Mouse (Mus musculus) cerebellum, adult 9-10 months (tissue): ENCODE measurements around the gene D630045J12Rik.

Experiments used
- DNase-seq: peaks from one replicate; pipeline ENCODE4 v3.0.0; 2022

Gene D630045J12Rik

GRCm38 (mm10) chr6:38253736-38254641, at the start of gene D630045J12Rik:
Gene D630045J12Rik (minus strand): TSS chr6:38254009.
- peak; percentile 58 for DNase-seq

GRCm38 (mm10) chr6:38298761-38299401, 45.1 kb upstream of the D630045J12Rik start, which contains the start of gene Zc3hav1l:
Gene Zc3hav1l (minus strand): TSS chr6:38299259.
- DNase-seq = peak; percentile 72

DNA sequence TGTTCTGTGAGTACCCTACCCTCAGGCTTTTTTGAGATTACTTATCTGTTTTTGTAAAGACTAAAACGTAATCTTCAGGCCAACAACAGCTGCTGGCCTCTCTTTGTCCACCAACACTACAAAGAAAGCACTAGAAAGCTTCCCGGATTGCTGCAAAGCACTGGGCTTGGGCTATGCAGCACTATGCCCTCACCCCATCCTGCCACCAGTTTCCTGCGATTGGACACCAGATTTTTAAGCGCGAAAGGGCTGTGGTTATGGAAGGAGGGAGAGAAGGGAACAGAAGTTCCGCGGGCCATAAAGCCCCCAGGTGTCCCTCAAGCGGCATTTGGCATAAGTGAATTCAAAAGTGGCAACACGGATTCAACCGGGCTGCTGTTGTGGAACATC, 44.4 kb upstream of the D630045J12Rik start:
- DNase-seq = peak; percentile 29

- DNase-seq = peak; percentile 16
These were observed 43.9 kb upstream of the D630045J12Rik start for GRCm38 (mm10) chr6:38297580-38298245.

DNA sequence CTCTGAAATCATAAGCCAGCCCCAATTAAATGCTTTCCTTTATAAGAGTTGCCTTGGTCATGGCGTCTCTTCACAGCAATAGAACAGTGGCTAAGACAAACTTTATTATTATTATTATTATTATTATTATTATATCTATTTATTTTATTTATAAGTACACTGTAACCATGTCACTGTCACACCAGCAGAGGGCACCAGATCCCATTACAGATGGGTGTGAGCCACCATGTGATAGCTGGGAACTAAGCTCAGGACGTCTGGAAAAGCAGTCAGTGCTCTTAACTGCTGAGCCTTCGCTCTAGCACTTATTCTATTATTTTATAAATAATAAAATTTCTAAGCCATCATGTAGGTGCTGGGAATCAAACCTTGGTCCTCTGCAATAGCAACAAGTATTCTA, 39.9 kb upstream of the D630045J12Rik start:
- no peak for DNase-seq

- no peak for DNase-seq
These were observed 39.2 kb upstream of the D630045J12Rik start for GRCm38 (mm10) chr6:38292871-38293646.

DNA sequence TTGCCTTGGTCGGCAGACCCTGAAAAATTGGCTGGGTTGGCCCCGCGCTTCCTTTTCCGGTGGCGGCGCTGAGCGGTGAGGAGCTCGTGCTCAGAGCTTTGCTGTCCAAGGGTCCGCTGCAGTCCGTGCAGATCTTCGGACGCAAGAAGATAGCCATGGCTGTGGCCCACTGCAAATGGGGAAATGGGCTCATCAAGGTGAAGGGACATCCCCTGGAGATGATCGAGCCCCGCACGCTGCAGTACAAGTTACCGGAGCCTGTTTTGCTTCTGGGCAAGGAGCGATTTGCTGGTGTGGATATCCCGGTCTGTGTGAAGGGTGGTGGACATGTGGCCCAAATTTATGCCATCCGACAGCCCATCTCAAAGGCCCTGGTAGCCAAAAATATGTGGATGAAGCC, 30.6 kb upstream of the D630045J12Rik start:
- no peak for DNase-seq

DNA sequence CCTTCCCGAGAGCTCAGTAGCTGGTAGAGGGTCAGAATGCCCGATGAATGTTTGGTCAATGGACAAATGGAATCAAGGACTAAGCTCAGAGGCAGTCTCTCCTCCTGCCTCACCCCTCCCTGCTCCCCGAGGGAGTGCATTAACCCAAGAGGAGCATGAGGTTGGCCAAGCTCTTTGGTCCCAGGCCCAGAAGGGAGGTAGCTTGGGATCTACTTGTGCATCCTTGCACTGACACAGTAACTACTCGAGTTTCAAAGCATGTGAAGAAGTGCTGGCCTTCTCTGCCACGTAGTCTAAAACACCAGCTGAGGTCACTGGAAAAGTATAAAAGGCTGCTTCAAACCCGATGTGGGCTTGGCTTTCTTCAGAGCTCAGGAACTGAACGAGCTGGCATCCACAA, 10.7 kb upstream of the D630045J12Rik start:
- DNase-seq = no peak

DNA sequence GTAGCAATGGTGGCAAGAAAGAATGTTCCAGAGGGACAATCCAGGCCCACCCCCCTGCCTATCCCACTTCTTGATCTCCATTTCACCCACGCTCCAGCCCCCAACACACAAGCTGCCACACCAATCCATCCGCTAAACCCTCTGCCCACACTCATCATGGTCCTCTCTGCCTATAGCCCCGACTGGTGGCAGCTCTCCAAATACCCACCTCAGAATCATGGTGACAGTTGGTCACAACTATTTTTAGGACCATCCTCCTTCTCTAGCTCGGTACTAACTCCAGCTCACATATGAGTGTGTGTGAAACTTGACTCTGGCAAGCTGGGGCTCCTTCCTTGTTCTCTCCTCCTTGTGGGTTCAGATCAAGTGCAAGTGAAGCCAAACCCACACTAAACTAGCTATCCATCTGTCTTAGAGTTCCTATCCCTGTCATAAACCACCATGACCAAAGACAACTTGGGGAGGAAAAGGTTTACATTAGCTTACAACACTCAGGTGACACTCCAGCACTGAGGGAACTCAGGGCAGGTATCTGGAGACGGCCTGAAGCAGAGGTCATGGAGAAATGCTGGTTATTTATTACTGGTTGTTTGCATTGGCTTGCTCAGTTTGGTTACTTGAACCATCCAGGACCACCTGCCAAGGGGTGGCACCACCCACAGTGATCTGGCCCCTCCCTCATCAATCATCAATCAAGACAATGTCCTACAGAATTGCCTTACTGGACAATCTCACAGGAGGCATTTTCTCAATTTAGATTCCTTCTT, 9.8 kb upstream of the D630045J12Rik start:
- no peak for DNase-seq

GRCm38 (mm10) chr6:38261877-38262276, 8.1 kb upstream of the D630045J12Rik start:
- no peak for DNase-seq

- DNase-seq = no peak
These were observed 3.7 kb upstream of the D630045J12Rik start for GRCm38 (mm10) chr6:38257506-38257905.

GRCm38 (mm10) chr6:38256793-38257192, 3.0 kb upstream of the D630045J12Rik start:
- DNase-seq = no peak

- DNase-seq = no peak
These were observed 2.0 kb upstream of the D630045J12Rik start for GRCm38 (mm10) chr6:38255794-38256193.

- DNase-seq = peak; percentile 39
These were observed 758 bp downstream of the D630045J12Rik start for GRCm38 (mm10) chr6:38252766-38253735.

GRCm38 (mm10) chr6:38252139-38252538, 1.7 kb downstream of the D630045J12Rik start:
- DNase-seq = peak; percentile 37

DNA sequence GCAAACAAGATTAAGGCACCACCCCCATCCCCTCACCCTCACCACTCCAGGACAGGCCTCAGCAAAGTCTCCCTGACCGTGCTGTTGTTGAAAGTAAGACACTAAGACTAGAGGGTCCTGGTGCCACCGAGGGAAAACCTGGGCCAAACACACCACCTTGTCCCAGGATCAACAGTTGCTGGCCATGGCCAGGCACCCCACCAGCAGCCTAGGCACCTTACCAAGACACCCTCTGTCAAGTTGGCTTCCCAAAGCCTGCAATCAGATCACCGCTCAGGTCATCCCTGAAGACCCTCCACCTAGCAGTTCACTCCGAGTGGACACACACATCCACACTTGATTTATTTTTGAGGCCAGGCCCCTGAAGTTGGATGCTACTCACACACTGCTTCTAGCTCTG, 2.3 kb downstream of the D630045J12Rik start:
- DNase-seq = peak; percentile 63

- no peak for DNase-seq
These were observed 6.4 kb downstream of the D630045J12Rik start for GRCm38 (mm10) chr6:38247362-38247761.

DNA sequence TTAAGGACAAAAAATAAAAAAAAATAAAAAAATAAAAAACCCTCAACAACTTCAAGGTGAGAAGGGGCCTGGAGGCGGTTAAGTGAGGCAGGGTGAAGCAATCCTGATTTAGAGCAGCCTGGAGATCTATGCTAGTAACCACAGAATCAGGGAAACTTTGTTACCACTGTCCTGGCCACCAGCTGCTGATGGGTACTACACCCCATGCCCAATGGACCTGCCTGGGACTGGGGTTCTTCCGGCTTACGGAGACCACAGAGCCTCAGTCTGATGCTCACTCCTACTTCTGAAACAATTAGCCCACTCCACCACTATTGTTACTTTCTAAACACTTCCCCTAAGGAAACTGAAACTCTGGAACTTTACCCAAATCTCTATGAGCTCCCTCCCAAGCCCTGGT, 9.0 kb downstream of the D630045J12Rik start:
- DNase-seq = no peak

DNA sequence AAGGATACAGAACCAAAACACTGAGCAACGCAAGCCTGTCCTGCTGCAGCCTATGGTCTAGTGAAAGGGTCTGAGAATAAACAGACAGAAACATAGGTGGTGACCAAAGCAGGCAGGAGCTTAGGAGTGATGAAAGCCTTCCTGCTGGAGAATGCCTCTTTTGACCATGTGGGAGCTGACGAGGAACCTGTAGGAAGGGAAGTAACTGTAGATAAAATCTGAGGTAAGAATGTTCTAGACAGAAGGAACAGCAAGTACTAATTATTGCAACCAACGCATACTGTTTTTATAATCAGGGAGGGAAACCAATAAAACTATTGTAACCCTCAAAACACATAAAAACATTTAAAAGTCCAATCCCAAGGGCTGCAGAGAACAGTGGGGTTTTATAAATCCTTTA, 9.6 kb downstream of the D630045J12Rik start:
- DNase-seq = no peak

DNA sequence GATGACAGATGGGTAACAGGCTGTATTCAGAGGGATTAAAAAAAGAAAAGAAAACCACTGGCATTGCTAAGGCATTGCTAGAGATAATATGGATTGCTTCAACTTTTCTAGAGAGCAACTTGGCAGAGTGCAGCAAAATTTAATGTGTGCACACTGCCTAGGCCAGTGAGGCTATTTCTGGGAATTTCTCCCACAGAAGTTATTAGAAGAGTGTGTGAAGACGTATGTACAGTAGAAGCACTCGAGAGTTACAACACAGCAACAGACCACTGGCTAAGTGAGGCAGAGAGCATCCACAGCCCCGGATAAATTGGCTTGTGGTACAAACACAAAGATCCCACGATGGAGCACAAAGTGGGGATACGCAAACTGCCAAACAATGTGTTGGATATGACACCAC, 11.0 kb downstream of the D630045J12Rik start:
- DNase-seq = no peak
